Mouse (Mus musculus) ES-CJ7 (cell line): ENCODE measurements around the gene Akap7.

Experiments
- DNase-seq: peaks from one replicate; pipeline ENCODE4 v3.0.0; 2011; ENCODE audit warnings: low read depth, low spot score

Gene Akap7

GRCm38 (mm10) chr10:25257466-25257865 is 50.2 kb downstream of the Akap7 start:
- DNase-seq, result no peak

- no peak for DNase-seq
Measured at GRCm38 (mm10) chr10:25253474-25253873, 54.2 kb downstream of the Akap7 start.

- no peak for DNase-seq
Measured at GRCm38 (mm10) chr10:25253006-25253405, 54.7 kb downstream of the Akap7 start.

- peak; percentile 87 for DNase-seq
Measured at GRCm38 (mm10) chr10:25250108-25250507, 57.6 kb downstream of the Akap7 start.

- DNase-seq, result peak; percentile 52
Measured at GRCm38 (mm10) chr10:25246173-25246572, 61.5 kb downstream of the Akap7 start.

- peak; percentile 81 for DNase-seq
Measured at GRCm38 (mm10) chr10:25239156-25239555, 68.5 kb downstream of the Akap7 start.

- no peak for DNase-seq
Measured at GRCm38 (mm10) chr10:25234080-25234479, 73.6 kb downstream of the Akap7 start.

- no peak for DNase-seq
Measured at GRCm38 (mm10) chr10:25232700-25233099, 75.0 kb downstream of the Akap7 start.

GRCm38 (mm10) chr10:25231358-25231757 is 76.3 kb downstream of the Akap7 start:
- DNase-seq, result no peak

- DNase-seq, result no peak
Measured at GRCm38 (mm10) chr10:25224371-25224770, 83.3 kb downstream of the Akap7 start.

GRCm38 (mm10) chr10:25220754-25221153 is 86.9 kb downstream of the Akap7 start:
- DNase-seq, result no peak

GRCm38 (mm10) chr10:25219901-25220495 is 87.7 kb downstream of the Akap7 start:
- no peak for DNase-seq

GRCm38 (mm10) chr10:25219220-25219628 is 88.4 kb downstream of the Akap7 start:
- DNase-seq, result peak; percentile 81

GRCm38 (mm10) chr10:25218746-25219145 is 88.9 kb downstream of the Akap7 start:
- no peak for DNase-seq

- no peak for DNase-seq
Measured at GRCm38 (mm10) chr10:25215977-25216376, 91.7 kb downstream of the Akap7 start.

GRCm38 (mm10) chr10:25213716-25214115 is 94.0 kb downstream of the Akap7 start:
- no peak for DNase-seq

- DNase-seq, result no peak
Measured at GRCm38 (mm10) chr10:25208619-25209018, 99.1 kb downstream of the Akap7 start.

GRCm38 (mm10) chr10:25207866-25208265 is 99.8 kb downstream of the Akap7 start:
- DNase-seq, result peak; percentile 60

- DNase-seq, result no peak
Measured at GRCm38 (mm10) chr10:25200691-25201090, 107.0 kb downstream of the Akap7 start.

GRCm38 (mm10) chr10:25199510-25200353 is 107.9 kb downstream of the Akap7 start:
- no peak for DNase-seq

GRCm38 (mm10) chr10:25198575-25198974 is 109.1 kb downstream of the Akap7 start:
- DNase-seq, result no peak

GRCm38 (mm10) chr10:25198048-25198447 is 109.6 kb downstream of the Akap7 start:
- DNase-seq, result no peak
